Mouse (Mus musculus) spleen, adult 2 months (tissue): ENCODE results near the gene Gm525.

Experiments used
- CTCF ChIP-seq: fragments of 200-500 bp; IDR thresholded peaks from 2 replicates; pipeline ENCODE4 v1.5.1; 2011; ENCODE audit warnings: mild to moderate bottlenecking, inconsistent platforms; ENCODE audit not compliant: insufficient read depth, insufficient read length, insufficient replicate concordance; ENCODE audit errors: extremely low read depth
- POLR2A ChIP-seq: fragments of 200-500 bp; IDR thresholded peaks from 2 replicates; pipeline ENCODE4 v1.6.1; 2011; ENCODE audit warnings: low read depth, low read length, inconsistent platforms

GRCm38 (mm10) chr11:89132406-89132805 lies 58.8 kb downstream of the Gm525 start:
- no peak for TF ChIP-seq CTCF
- no peak for TF ChIP-seq POLR2A
